Mouse (Mus musculus): Measurements from ENCODE around the gene Ctsw. TPM values are rescaled to one million over a fixed set of nuclear protein-coding genes. Genes with fewer than 3 reads are reported as not detected.

Gene Ctsw
- total RNA-seq, 2 experiments from 2014 or later: not detected

DNA sequence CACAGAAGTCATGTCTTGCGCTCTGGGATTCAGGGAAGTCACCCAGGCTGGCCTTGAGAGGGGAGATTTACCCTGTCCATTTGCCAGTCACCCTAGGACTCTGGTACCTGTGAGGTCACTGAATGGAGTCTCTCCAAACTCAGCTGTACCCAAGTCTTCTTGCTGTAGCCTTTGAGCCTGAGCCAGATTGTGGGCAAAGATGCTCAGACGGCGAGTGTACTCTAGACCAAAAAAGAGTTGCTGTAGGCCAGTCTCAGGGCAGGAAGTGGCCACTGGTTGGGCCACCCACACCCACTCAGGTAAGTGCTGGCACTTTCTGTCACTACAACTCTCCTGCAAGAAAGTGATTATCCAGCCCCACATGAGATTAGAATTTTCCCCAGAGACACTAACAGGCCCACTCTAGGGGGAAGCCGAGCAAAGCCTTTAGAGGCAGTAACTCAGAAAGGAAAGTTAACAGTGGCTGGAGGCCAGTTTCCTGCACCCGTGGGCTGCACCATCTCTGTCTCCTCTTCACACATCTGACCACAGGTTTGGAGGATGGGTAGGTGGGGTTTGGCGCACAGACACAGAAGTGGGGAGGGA lies 1.3 kb downstream of the Ctsw start:
- intact Hi-C loops (cut with DNase I): no loop called here
- DNase-seq: no peak

- intact Hi-C loops (cut with DNase I): no loop called here
Observed at GRCm38 (mm10) chr19:5465037-5465436, 3.3 kb downstream of the Ctsw start.

GRCm38 (mm10) chr19:5463791-5464562 lies 4.3 kb downstream of the Ctsw start:
- DNase-seq: no peak
- intact Hi-C loops (cut with DNase I): loop anchor here (5.0 kb wide), 1 partner anchor 103 kb away; the partner anchor contains the start of gene Ap5b1

More at GRCm38 (mm10) chr19:5465037-5465436, 3.3 kb downstream of the Ctsw start:
- no peak for DNase-seq

DNA sequence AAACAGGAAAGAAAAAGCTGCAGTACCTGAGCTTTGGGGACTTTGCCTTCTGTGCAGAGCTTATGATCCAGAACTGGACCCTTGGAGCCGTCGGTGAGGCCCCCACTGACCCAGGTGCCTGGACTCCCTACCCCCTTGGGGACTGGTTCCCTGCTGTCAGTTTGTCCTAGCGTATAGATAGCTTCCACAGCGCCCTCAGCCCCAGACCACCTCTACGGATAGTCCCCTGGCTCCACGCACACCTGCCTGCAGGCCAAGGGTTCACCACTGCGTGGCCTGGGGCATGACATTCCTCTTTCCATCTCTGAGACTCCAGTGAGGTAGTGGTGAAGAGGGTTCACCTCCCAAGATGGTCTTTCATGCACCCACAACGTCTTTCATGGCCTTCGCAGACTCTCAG lies 5.1 kb downstream of the Ctsw start:
- no peak for DNase-seq

GRCm38 (mm10) chr19:5461411-5461810 lies 6.9 kb downstream of the Ctsw start:
- intact Hi-C loops (cut with DNase I): loop anchor here (5.0 kb wide), 1 partner anchor 106 kb away; the partner anchor contains the start of gene Ap5b1
- DNase-seq: no peak

More for the DNA sequence above, 5.1 kb downstream of the Ctsw start:
- intact Hi-C loops (cut with DNase I): loop anchor here (5.0 kb wide), 1 partner anchor 104 kb away; the partner anchor contains the start of gene Ap5b1

- DNase-seq: peak; percentile 78 to 89
- intact Hi-C loops (cut with DNase I): loop anchor here (5.0 kb wide), 1 partner anchor 107 kb away; the partner anchor contains the start of gene Ap5b1
Observed at GRCm38 (mm10) chr19:5460465-5460911, 7.8 kb downstream of the Ctsw start, which contains the start of gene Fibp. Fibp (plus strand) TSS chr19:5460615.

DNA sequence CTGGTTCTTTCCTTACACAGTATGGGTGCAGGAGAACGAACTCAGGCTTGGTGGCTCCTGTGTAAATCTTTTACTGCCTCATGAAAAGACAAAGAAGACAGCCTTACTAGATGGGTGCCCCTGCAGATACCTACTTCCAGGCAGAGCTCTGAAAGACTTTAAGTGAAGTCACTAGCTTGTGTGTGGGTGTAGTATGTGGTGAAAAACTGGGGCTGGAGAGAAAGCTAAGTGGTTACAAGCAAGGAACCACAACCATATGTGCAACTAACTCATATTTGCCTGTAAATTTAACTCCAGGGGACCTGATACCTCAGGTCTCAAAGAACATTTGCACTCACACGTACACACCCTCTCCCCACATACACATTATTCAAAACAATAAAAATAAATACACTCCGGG lies 8.4 kb downstream of the Ctsw start:
- intact Hi-C loops (cut with DNase I): loop anchor here (5.0 kb wide), 1 partner anchor 107 kb away; the partner anchor contains the start of gene Ap5b1
- no peak for DNase-seq

GRCm38 (mm10) chr19:5459019-5459418 lies 9.3 kb downstream of the Ctsw start:
- intact Hi-C loops (cut with DNase I): no loop called here
- DNase-seq: no peak

DNA sequence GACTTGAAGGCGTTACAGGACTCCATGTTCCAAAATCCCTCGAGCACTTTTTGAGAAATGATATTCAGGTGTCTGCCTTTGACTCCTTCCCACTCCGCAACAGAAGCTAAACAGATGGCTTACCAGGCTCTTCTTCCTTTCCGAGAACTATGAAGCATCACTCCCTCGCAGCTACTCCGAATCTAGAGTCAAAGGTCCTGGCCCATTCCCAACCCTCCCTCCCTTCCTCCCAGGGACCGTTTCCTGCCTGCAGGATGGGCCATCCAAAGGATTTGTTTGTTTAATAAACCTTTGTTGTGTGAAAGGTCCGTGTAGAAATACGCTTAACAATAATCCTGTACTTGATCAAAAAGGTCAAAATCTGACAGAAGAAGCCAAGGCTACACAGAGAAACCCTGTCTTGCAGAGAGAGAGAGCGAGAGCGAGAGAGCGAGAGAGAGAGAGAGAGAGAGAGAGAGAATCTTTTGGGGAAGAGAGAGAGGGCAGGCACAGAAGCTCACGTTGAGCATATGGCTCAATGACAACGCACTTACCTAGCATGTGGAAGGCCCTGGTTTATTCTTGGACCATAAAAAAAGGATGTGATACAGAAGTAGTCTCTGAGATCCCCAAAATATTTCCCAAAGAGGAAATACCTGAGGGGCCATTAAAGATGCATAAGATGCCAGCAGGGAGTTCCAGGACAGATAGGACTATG lies 10.4 kb downstream of the Ctsw start, which contains the start of gene Ccdc85b:
Gene Ccdc85b, minus strand, starts transcription at position 149 of the 697 bp plus-strand sequence.
- no peak for DNase-seq
- intact Hi-C loops (cut with DNase I): no loop called here

DNA sequence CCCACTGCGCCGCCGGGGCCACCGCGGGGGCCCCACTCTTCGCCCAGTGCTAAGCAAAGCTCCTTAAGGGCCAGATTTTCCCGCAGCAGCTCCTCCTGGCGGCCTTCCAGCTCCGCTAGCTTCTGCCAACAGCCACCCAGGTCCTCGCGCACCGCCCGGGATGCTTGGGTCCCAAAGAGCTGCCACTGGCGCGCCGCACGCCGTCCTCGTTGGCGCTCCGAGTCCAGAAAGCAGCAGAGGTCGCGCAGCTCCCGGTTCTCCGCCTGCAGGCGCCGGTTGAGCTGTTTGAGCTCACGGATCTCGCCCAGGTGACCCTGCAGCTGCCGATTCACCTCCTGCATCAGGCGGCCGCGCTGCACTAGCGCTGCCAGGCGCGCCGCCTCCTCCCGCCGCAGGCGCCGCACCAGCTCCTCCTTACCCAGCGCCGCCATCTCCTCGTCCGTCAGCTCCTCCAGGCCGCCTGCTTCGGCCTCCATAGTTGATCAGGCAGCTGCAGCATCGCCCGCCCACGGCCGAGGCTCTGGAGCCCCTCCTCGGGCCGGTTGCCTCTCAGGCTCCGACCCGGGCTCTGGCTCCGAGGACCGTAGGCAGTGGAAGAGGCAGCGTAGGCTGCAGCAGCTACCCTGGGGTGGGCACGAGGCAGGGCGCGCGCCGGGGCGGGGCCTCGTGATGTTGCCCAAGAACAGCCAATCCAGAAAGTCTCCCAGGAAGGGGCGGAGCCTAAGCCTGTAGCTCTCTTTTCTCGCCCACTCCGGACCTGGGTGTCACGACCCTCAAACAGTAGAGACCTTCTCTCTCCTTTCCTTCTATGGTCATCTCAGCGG lies 11.2 kb downstream of the Ctsw start:
- intact Hi-C loops (cut with DNase I): no loop called here
- peak; percentile 91 to 93 for DNase-seq

DNA sequence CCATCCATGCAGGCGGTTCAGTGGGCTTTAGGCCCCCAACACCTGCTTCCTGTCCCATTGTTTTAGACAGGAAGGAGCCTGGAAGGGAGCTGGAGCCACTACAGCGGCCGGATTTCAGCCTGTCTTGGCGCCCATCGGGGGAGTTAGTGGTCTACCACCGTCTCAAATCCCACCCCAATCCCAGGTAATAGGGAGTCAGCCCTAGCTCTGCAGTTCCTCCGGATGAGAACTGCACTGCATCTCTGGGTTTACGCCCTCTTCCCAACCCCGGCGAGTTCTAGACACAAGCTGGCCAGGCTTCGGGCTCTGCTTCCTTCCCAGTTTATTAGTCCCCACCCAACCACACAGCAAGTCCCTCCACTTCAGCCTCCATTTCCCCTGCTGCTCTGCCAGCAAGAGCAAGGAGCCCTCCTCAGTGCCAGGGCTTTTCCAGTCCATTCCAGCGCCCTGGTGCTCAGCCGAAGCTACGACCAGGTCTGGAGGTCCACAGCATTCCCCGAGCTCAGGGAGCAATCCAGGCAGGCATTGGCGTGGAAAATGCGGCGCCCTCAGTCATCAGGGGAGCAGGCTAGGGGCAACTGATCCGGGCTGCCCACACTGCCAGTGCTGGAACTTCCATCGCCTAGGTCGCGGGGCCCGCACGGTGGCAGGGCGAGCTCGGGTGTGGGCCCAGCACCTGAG lies 11.9 kb downstream of the Ctsw start:
- no peak for DNase-seq
- intact Hi-C loops (cut with DNase I): no loop called here

DNA sequence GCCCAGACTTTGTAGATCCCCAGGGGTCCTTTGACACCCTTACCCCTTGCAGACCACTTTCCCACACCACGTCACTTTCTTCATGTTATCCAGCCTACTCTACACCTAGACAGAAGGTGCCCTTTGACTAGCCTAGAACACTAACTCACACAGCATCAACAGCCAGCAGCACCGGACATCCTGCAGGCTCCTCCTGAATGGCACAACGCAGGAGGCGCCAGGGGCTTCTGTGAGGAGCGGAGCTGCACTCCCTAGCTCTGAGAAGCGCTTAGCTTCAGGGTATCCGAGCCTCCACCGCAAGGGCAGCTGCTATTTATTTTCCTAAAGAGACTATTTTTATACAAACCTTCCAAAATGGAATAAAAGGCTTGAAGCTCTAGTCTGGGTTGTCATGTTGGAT lies 12.7 kb downstream of the Ctsw start:
- intact Hi-C loops (cut with DNase I): no loop called here
- DNase-seq: no peak

DNA sequence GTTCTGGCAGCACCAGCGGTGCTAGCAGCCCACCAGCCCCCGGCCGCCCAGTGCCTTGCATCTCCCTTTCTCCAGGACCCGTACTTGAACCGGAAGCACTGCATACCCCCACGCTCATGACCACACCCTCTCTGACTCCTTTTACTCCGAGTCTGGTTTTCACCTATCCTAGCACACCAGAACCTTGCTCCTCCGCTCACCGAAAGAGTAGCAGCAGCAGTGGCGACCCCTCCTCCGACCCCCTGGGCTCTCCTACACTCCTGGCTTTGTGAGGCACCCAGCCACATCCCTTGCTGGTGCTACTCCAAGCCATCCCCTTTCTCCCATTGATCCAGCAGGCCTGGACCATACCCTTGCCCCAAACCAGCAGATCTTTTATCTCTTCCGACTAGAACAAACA lies 13.3 kb downstream of the Ctsw start:
- intact Hi-C loops (cut with DNase I): no loop called here
- no peak for DNase-seq

DNA sequence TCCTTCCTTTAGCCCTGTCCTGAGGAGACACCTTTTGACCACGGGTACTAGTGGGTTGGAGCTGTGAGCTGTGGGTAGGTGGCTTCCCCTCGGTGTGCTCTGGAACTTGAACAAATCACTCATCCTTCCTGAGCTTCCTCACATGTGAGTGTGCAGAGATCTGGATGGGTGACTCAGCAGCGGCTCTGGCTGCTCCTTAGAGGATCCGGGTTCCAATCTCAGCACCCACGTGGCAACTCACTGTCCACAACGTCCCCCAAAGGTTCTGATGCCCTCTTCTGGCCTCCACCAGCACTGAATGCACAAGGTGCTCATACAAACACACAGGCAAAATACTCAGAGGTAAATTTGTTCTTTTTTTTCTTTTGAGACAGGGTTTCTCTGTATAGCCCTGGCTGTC lies 16.5 kb downstream of the Ctsw start:
- intact Hi-C loops (cut with DNase I): no loop called here
- DNase-seq: no peak

GRCm38 (mm10) chr19:5449673-5450072 lies 18.6 kb downstream of the Ctsw start:
- intact Hi-C loops (cut with DNase I): no loop called here

DNA sequence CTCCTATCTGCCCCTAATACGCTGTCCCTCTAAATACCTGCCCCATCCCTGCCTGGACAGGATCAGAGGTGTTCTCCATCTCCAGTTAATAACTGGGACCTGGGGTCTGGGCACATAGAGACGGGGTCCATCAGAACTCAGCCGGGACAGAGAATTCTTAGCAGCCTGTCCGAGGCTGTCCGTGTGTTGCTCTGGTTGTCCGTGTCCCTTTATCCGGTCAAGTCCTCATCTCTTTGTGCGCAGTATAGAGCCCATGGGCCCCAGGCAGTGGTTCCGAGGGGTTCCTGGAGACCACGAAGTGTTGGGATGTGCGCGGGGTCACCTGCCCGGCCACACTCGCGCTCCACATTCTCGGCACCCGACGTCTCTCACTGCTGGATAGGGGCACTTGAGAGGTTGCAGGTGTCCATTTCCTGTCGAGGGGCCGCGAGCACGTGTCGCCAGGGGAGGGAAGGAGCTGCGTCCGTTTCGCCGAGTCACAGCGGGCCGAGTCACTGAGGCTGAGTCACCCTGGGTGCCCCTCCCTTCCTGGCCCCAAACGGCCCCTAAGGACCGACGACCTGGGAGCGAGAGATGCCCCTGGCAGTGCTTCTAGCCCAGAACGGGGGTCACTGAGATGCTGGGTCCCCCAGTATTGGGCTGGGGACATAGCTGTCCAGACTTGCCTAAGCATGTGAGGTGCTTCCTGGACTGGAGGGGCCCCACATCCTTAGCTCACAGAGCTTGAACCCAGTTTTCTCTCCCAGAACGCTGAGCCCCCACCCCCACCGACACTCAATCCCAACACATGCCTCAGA lies 19.8 kb downstream of the Ctsw start:
- DNase-seq: no peak
- intact Hi-C loops (cut with DNase I): no loop called here

More at GRCm38 (mm10) chr19:5449673-5450072, 18.6 kb downstream of the Ctsw start:
- no peak for DNase-seq

DNA sequence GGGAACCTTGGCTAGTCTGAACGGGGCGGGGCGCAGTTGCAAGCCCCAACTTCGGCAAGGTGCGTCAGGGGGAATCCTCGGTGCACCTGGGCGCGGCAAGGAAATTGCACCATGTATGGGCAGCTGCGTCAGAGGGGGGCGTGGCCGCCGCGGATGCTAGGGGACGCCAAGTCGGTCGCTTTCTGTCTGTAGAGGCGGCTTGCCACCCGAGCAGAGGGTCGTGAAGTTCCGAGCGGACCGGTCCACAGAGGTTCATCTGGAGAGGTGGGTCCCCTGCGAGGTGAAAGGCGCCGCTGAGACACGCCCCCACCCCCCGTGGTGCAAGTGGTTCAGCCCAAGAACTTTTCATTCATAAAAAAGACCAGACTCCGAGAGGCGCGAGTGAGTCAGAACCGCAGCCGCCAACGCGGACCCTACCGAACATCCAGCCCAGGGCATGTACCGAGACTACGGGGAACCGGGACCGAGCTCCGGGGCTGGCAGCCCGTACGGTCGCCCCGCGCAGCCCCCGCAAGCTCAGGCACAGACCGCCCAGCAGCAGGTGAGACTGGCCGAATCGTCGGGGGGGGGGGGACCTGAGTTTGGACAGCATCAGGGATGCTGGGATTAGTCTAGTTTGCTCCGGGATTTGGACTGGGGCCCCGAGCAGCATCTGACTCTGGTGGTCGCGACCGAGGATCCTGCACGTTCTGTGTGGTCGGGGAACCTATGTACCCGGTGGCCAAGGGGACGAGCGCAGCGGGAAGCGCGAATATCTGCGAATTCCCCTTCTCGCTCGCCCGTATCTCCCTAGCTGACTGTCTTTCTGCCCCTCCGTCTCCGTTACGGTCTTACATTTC lies 20.6 kb downstream of the Ctsw start, which contains the start of gene Fosl1:
Gene Fosl1, plus strand, starts transcription at position 33 of the 839 bp plus-strand sequence.
- intact Hi-C loops (cut with DNase I): no loop called here
- peak in 1 of 2 experiments; percentile 57 for DNase-seq

GRCm38 (mm10) chr19:5445747-5446146 lies 22.6 kb downstream of the Ctsw start:
- intact Hi-C loops (cut with DNase I): no loop called here
- no peak for DNase-seq

Measured in gastrocnemius, postnatal 36 days (tissue).